Mouse (Mus musculus) regulatory T cell (primary cell): Measurements from ENCODE around the gene Tbc1d9.

Source experiments
- in situ Hi-C: fragments of 300-600 bp; cut with MboI, MseI; formaldehyde crosslinking; loops from one replicate; pipeline ENCODE4 v1.15.1; 2025; ENCODE audit warnings: high pct_unique_total_duplicates

Tbc1d9 gene

GRCm38 (mm10) chr8:83178228-83178742 is 13.1 kb downstream of the Tbc1d9 start:
- in situ Hi-C loops: no loop called here

GRCm38 (mm10) chr8:83181851-83182482 is 16.8 kb downstream of the Tbc1d9 start:
- in situ Hi-C loops: no loop called here

- in situ Hi-C loops: no loop called here
Observed at GRCm38 (mm10) chr8:83182784-83183183, 17.6 kb downstream of the Tbc1d9 start.

- in situ Hi-C loops: no loop called here
Observed at GRCm38 (mm10) chr8:83186376-83186775, 21.2 kb downstream of the Tbc1d9 start.

- in situ Hi-C loops: no loop called here
Observed at GRCm38 (mm10) chr8:83187363-83187962, 22.3 kb downstream of the Tbc1d9 start.

- in situ Hi-C loops: loop anchor here (10.0 kb wide), 2 partner anchors 245 to 995 kb away; partner anchors contain the start of gene Nanos3
Observed at GRCm38 (mm10) chr8:83189538-83190095, 24.5 kb downstream of the Tbc1d9 start.

GRCm38 (mm10) chr8:83196088-83196487 is 30.9 kb downstream of the Tbc1d9 start:
- in situ Hi-C loops: loop anchor here (10.0 kb wide), 2 partner anchors 251 to 989 kb away; partner anchors contain the start of gene Nanos3

- in situ Hi-C loops: loop anchor here (10.0 kb wide), 2 partner anchors 255 to 985 kb away; partner anchors contain the start of gene Nanos3
Observed at GRCm38 (mm10) chr8:83199715-83200114, 34.6 kb downstream of the Tbc1d9 start.

- in situ Hi-C loops: no loop called here
Observed at GRCm38 (mm10) chr8:83200191-83201177, 35.3 kb downstream of the Tbc1d9 start.

- in situ Hi-C loops: no loop called here
Observed at GRCm38 (mm10) chr8:83202946-83203345, 37.8 kb downstream of the Tbc1d9 start.

- in situ Hi-C loops: no loop called here
Observed at GRCm38 (mm10) chr8:83205907-83206306, 40.8 kb downstream of the Tbc1d9 start.

GRCm38 (mm10) chr8:83209581-83209980 is 44.4 kb downstream of the Tbc1d9 start:
- in situ Hi-C loops: no loop called here

- in situ Hi-C loops: no loop called here
Observed at GRCm38 (mm10) chr8:83210676-83211075, 45.5 kb downstream of the Tbc1d9 start.

GRCm38 (mm10) chr8:83215065-83215464 is 49.9 kb downstream of the Tbc1d9 start:
- in situ Hi-C loops: no loop called here

- in situ Hi-C loops: no loop called here
Observed at GRCm38 (mm10) chr8:83216520-83216919, 51.4 kb downstream of the Tbc1d9 start.

GRCm38 (mm10) chr8:83217196-83217595 is 52.0 kb downstream of the Tbc1d9 start:
- in situ Hi-C loops: no loop called here

GRCm38 (mm10) chr8:83217891-83218290 is 52.7 kb downstream of the Tbc1d9 start:
- in situ Hi-C loops: no loop called here

- in situ Hi-C loops: no loop called here
Observed at GRCm38 (mm10) chr8:83219392-83219791, 54.2 kb downstream of the Tbc1d9 start.

GRCm38 (mm10) chr8:83220746-83221145 is 55.6 kb downstream of the Tbc1d9 start:
- in situ Hi-C loops: no loop called here

- in situ Hi-C loops: no loop called here
Observed at GRCm38 (mm10) chr8:83224754-83225416, 59.7 kb downstream of the Tbc1d9 start.

GRCm38 (mm10) chr8:83225598-83225997 is 60.4 kb downstream of the Tbc1d9 start:
- in situ Hi-C loops: no loop called here
